Mouse (Mus musculus) T-helper 1 cell (primary cell): Measurements from ENCODE around the gene Btbd35f17.
"Not testable (repeated sequence)": the region's sequence is repeated elsewhere in the genome, so short reads cannot be mapped to it uniquely, and the experiment has no call there.

ENCODE experiments used
- in situ Hi-C: fragments of 300-600 bp; cut with MboI, MseI; formaldehyde crosslinking; loops from one replicate; pipeline ENCODE4 v1.15.1; 2025; ENCODE audit warnings: high pct_unique_total_duplicates

Btbd35f17 gene

GRCm38 (mm10) chrX:4370336-4370735 lies at the start of gene Btbd35f17:
Btbd35f17 (plus strand) TSS chrX:4370636.
- in situ Hi-C loops: not testable (repeated sequence)
